Mouse (Mus musculus) forebrain, embryonic 16.5 days (tissue): Measurements from ENCODE around the gene Ppp1cb. TPM values are rescaled to one million over a fixed set of nuclear protein-coding genes. Genes with fewer than 3 reads are reported as not detected.
A peak's percentile ranks its signal among the peaks of the same experiment; 100 is the strongest.

Source experiments
- ATAC-seq: fragments of 200-750 bp; cut with Nextera tagmentation; 2 replicates; pipeline ENCODE4 v1.8.0; 2017; ENCODE audit warnings: mild to moderate bottlenecking, moderate library complexity
- H3K27ac ChIP-seq: fragments of 300-500 bp; sonication (generic); 2 replicates; pipeline ENCODE4 v1.5.1; 2014; ENCODE audit warnings: low read length, control low read depth
- H3K27me3 ChIP-seq: fragments of 300-500 bp; sonication (generic); replicated peaks from 2 replicates; pipeline ENCODE4 v1.6.1; 2014; ENCODE audit warnings: low read length; ENCODE audit not compliant: control insufficient read depth, insufficient read depth
- H3K36me3 ChIP-seq: fragments of 300-500 bp; sonication (generic); 2 replicates; pipeline ENCODE4 v1.6.1; 2014; ENCODE audit not compliant: control insufficient read depth, insufficient read depth
- H3K4me1 ChIP-seq: fragments of 300-500 bp; sonication (generic); replicated peaks from 2 replicates; pipeline ENCODE4 v1.6.1; 2014; ENCODE audit warnings: low read length; ENCODE audit not compliant: control insufficient read depth, insufficient read depth
- H3K4me2 ChIP-seq: fragments of 300-500 bp; sonication (generic); 2 replicates; pipeline ENCODE4 v1.6.1; 2014; ENCODE audit warnings: mild to moderate bottlenecking, low read length, control low read depth
- H3K4me3 ChIP-seq: fragments of 300-500 bp; sonication (generic); replicated peaks from 2 replicates; pipeline ENCODE4 v1.5.1; 2014; ENCODE audit warnings: mild to moderate bottlenecking, low read length, control low read depth
- H3K9ac ChIP-seq: fragments of 300-500 bp; sonication (generic); replicated peaks from 2 replicates; pipeline ENCODE4 v1.6.1; 2014; ENCODE audit warnings: low read depth, low read length, control low read depth
- H3K9me3 ChIP-seq: fragments of 300-500 bp; sonication (generic); 2 replicates; pipeline ENCODE4 v1.6.1; 2016; ENCODE audit warnings: low read length; ENCODE audit not compliant: control insufficient read depth
- WGBS: fragments of 180-500 bp; shearing (Covaris S2); extraction: QIAGEN DNeasy Blood & Tissue Kit; methylation state at CpG from one replicate; pipeline ENCODE4 v1.1.7; 2014; 5-methylcytosine and 5-hydroxymethylcytosine counted together
- polyA plus RNA-seq: library from polyadenylated mRNA; unstranded; fragments of >200 nt; fragmentation: Nextera tagmentation; extraction: Ambion mirVana; gene quantifications from 2 replicates; pipeline ENCODE4 v1.2.1, GENCODE M21; 2015

The Ppp1cb gene
- polyA plus RNA-seq = 216 and 217 TPM in 2 replicates

DNA sequence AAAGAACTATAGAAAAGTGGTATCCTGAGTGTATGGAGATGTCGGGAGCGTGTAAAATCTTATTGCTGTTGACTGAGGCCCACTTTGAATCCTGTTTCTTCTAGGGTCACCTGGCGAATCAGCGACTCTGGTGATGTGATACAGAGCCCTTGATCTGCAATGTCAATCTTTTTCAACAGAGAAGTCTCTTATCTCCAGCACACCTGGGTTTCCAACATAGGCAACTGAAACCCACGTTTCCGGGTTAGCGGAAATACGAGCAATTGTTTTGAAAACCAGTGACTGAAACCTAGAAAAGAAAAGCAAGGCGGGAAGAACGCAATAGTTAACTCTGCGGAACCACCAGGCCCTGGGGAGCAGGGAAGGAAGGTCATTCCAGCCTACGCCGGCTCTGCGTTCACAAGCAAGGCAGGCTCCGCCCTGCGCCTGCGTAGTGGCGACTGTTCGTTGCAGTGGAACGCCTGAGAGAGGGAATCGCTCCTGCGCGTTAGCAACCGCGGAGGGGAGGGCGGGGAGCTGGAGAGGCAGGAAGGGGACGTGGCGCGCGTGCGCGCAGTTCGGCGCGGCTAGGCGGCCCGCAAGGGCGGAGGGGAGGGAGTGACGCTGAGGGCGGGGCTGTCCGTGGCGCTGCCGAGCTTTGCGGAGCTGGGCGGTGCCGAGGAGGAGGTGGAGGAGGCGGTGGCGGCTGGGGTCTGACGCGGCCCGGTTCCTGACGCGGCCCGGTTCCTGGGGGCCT lies at the start of gene Ppp1cb:
Gene Ppp1cb (plus strand): TSS at position 436 of the 736 bp plus-strand sequence.
- 2% methylated on average over 45 of the region's 54 CpGs for WGBS

DNA sequence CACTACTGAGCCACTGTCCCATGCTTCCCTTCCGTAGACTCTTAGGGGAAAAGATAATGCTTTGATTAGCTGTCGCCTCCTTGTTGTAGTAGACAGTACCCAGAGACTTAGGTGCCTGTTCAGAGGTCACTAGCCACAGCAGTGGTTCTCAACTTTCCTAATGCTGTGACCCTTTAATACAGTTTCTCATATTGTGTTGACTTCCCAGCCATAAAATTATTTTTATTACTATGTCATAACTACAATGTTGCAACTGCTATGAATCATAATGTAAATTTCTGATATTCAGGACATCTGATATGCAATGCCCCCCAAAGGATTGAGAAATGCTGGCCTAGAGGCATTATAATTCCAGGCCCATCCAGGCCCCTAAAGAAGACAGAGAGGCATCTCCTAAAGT lies 48.9 kb upstream of the Ppp1cb start:
- Histone ChIP-seq H3K4me3 (no peak overlapping the region), H3K4me2 (no peak overlapping the region), H3K27ac (no peak overlapping the region), H3K9ac (no peak overlapping the region), H3K9me3 (no peaks in the 10 kb centered on the region), H3K36me3 (no peaks in the 10 kb centered on the region), H3K27me3 (no peaks in the 10 kb centered on the region), H3K4me1 (no peaks in the 10 kb centered on the region)
- WGBS = 87% methylated on average over 2 of the region's 2 CpGs
- ATAC-seq = no peak

More for the DNA sequence above, at the start of gene Ppp1cb:
- H3K9me3 ChIP-seq = no peaks in the 10 kb centered on the region
- H3K36me3 ChIP-seq = no peaks in the 10 kb centered on the region
- peaks cover 16% of the 10 kb centered on the region for H3K4me1 ChIP-seq
- no peaks in the 10 kb centered on the region for H3K27me3 ChIP-seq
- peak within 1 kb of the TSS; percentile 76 for H3K4me2 ChIP-seq
- H3K4me3 ChIP-seq = peak within 1 kb of the TSS; percentile 97
- peak; percentile 98 for ATAC-seq
- peak within 1 kb of the TSS; percentile 99 for H3K27ac ChIP-seq
- H3K9ac ChIP-seq = peak within 1 kb of the TSS; percentile 97

DNA sequence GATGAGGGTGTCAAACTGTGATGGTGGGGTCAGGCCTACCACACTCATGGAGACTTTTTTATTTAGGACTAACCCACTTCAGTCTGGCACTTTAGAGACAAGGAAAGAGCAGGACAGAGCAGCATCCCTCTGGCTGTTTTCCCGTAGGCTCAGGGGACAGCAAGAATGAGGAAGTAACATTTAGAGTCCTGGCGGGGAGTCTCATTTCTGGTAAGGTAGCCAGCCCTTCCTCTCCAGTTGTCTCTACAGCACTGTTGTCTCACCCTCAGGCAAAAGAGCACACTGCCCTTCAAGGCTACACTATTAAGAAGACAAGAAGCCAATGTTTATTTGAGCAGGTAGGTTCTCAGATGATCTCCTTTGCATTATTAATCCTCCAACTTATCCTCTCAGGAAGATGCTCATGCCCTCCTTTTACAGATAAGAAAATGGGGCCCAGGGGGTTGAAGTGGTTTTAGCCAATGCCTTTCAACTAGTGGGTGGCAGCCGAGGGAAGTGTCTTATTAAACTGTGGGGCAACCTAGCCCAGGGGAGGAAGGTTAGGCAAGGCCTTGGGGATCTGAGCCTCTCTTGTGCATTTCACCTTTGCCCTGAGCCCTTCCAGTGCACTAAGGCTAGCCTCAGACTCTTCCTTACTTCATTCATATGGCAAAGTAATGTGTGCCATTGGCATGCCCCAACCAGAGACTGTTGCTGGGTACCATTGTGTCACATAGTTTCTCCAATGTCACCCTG lies 47.5 kb upstream of the Ppp1cb start:
- ATAC-seq = no peak
- H3K27me3 ChIP-seq = no peaks in the 10 kb centered on the region
- no peak overlapping the region for H3K27ac ChIP-seq
- H3K4me1 ChIP-seq = no peaks in the 10 kb centered on the region
- no peaks in the 10 kb centered on the region for H3K9me3 ChIP-seq
- no peak overlapping the region for H3K4me3 ChIP-seq
- no peak overlapping the region for H3K4me2 ChIP-seq
- WGBS = 83% methylated on average over 3 of the region's 3 CpGs
- no peak overlapping the region for H3K9ac ChIP-seq
- H3K36me3 ChIP-seq = no peaks in the 10 kb centered on the region

DNA sequence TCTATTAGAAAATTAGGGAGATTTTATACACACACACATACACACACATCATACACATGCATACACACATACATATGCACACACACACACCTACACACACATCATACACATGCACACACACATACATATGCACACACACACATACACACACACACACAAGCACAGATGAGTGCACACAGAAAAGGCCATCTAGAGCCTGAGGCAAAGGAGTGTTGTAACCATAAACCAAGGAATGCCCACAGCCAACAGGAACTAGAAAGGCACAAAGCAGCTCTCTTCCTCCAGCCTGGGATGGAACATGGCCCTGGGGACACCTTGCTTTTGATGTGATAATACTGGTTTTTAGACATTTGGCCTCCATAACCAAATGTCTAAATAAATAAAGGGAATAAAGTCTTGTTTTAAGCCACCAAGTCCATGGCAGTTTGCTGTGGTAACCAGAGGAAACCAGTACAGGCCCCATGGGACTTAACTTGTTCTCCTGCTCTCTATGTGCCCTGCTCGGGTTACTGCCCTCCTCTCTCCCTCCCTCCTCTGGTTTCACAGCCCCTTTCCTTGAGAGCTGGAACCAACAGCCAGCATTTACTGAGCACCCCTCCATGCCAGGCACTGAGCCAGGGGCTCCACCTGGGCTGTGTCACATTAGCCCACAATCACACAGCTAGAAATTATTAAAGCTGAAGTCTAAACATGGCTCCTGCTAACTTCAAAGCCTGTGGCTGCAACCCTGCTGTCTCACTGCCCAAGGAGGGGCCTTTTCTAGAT lies 46.3 kb upstream of the Ppp1cb start:
- Histone ChIP-seq H3K27ac (no peak overlapping the region), H3K4me1 (no peaks in the 10 kb centered on the region), H3K27me3 (no peaks in the 10 kb centered on the region), H3K9ac (no peak overlapping the region), H3K36me3 (no peaks in the 10 kb centered on the region), H3K4me2 (no peak overlapping the region), H3K4me3 (no peak overlapping the region), H3K9me3 (no peaks in the 10 kb centered on the region)
- peak; percentile 58; the same call in 1 of the 2 replicates for ATAC-seq
- 5% methylated on average over 1 of the region's 1 CpGs for WGBS

DNA sequence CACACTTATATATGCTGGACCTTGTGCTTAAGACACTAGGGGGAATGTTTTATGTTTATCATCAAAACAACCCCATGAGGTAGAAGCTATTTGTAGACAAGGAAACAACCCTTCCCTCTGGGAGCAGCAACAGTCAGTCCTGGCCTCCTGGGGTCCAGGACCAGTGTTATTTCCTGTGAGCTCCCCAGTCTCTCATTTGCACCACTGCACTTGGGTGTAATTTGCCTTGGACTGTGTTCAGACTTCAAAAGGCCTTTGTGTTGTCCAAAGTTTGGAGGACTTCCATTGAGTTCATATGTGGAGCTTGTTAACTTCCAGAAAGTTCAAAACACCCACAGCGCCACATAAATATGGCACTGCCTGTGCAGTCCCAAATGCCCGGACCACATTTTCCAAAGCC lies 45.6 kb upstream of the Ppp1cb start:
- Histone ChIP-seq H3K4me3 (no peak overlapping the region), H3K4me1 (no peaks in the 10 kb centered on the region), H3K9ac (no peak overlapping the region), H3K9me3 (no peaks in the 10 kb centered on the region), H3K36me3 (no peaks in the 10 kb centered on the region), H3K27me3 (no peaks in the 10 kb centered on the region), H3K4me2 (no peak overlapping the region), H3K27ac (no peak overlapping the region)
- 33% methylated on average over 2 of the region's 2 CpGs for WGBS
- ATAC-seq = no peak

GRCm38 (mm10) chr5:32413569-32413968 lies 45.1 kb upstream of the Ppp1cb start:
- H3K9ac ChIP-seq = no peak overlapping the region
- ATAC-seq = no peak
- H3K27ac ChIP-seq = no peak overlapping the region
- 59% methylated on average over 2 of the region's 2 CpGs for WGBS
- H3K9me3 ChIP-seq = no peaks in the 10 kb centered on the region
- H3K4me3 ChIP-seq = no peak overlapping the region
- H3K27me3 ChIP-seq = no peaks in the 10 kb centered on the region
- no peaks in the 10 kb centered on the region for H3K36me3 ChIP-seq
- no peak overlapping the region for H3K4me2 ChIP-seq
- H3K4me1 ChIP-seq = no peaks in the 10 kb centered on the region

- Histone ChIP-seq H3K4me3 (no peak overlapping the region), H3K4me1 (no peaks in the 10 kb centered on the region), H3K9me3 (no peaks in the 10 kb centered on the region), H3K36me3 (no peaks in the 10 kb centered on the region), H3K4me2 (no peak overlapping the region), H3K9ac (no peak overlapping the region), H3K27me3 (no peaks in the 10 kb centered on the region), H3K27ac (no peak overlapping the region)
- 81% methylated on average over 5 of the region's 5 CpGs for WGBS
- ATAC-seq = no peak
These were observed 44.1 kb upstream of the Ppp1cb start for GRCm38 (mm10) chr5:32414461-32414985.

GRCm38 (mm10) chr5:32415554-32415953 lies 43.1 kb upstream of the Ppp1cb start:
- H3K4me1 ChIP-seq = no peaks in the 10 kb centered on the region
- H3K27ac ChIP-seq = no peak overlapping the region
- no peaks in the 10 kb centered on the region for H3K9me3 ChIP-seq
- H3K27me3 ChIP-seq = no peaks in the 10 kb centered on the region
- H3K4me3 ChIP-seq = no peak overlapping the region
- H3K9ac ChIP-seq = no peak overlapping the region
- no peak overlapping the region for H3K4me2 ChIP-seq
- H3K36me3 ChIP-seq = no peaks in the 10 kb centered on the region
- WGBS = 89% methylated on average over 6 of the region's 6 CpGs
- ATAC-seq = no peak

DNA sequence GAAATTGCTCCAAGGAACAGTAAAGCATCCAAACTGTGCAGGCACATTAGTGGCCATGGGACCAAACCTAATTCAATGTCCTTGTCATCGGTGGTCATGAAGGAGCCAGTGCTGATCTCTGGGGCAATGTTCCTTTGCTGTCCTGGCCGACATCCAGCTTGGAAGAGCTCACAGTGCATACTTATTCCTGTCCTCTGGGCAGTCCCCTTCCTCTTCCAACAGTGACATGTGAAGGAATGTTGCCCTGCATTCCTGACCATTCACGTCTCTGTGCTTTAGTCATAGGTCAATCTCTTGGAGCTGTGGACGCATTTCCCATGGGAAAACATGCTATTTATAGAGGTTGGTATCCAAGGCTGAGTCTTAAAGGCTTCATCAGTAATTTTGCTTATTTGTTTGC lies 41.8 kb upstream of the Ppp1cb start:
- Histone ChIP-seq H3K4me2 (no peak overlapping the region), H3K9ac (no peak overlapping the region), H3K4me3 (no peak overlapping the region), H3K36me3 (no peaks in the 10 kb centered on the region), H3K9me3 (no peaks in the 10 kb centered on the region), H3K4me1 (no peaks in the 10 kb centered on the region), H3K27ac (no peak overlapping the region), H3K27me3 (no peaks in the 10 kb centered on the region)
- 68% methylated on average over 4 of the region's 4 CpGs for WGBS
- ATAC-seq = no peak
